Mouse (Mus musculus) bone marrow, adult 2 months (tissue): ENCODE results near the gene Nt5c2. TPM values are rescaled to one million over a fixed set of nuclear protein-coding genes. Genes with fewer than 3 reads are reported as not detected.
A peak's percentile ranks its signal among the peaks of the same experiment; 100 is the strongest.

ENCODE experiments used
- H3K27ac ChIP-seq: fragments of 200-500 bp; 2 replicates; pipeline ENCODE4 v1.5.1; 2012; ENCODE audit warnings: low read depth, mild to moderate bottlenecking, control low read depth, inconsistent platforms, low read length; ENCODE audit not compliant: control insufficient read depth, poor library complexity, insufficient read depth
- H3K4me1 ChIP-seq: fragments of 200-500 bp; 2 replicates; pipeline ENCODE4 v1.6.1; 2011; ENCODE audit warnings: low read length; ENCODE audit not compliant: control insufficient read depth, insufficient read depth
- H3K4me3 ChIP-seq: fragments of 200-500 bp; replicated peaks from 2 replicates; pipeline ENCODE3; 2011; ENCODE audit warnings: mild to moderate bottlenecking, low read depth, low read length, control low read depth; ENCODE audit not compliant: control insufficient read depth
- CTCF ChIP-seq: fragments of 200-500 bp; IDR thresholded peaks from 2 replicates; pipeline ENCODE4 v1.5.1; 2011; ENCODE audit warnings: low read length, control low read depth; ENCODE audit not compliant: control insufficient read depth, insufficient read depth
- POLR2A ChIP-seq: fragments of 200-500 bp; IDR thresholded peaks from 2 replicates; pipeline ENCODE4 v1.6.1; 2011; ENCODE audit warnings: low read depth, mild to moderate bottlenecking, control low read depth, low read length, borderline replicate concordance; ENCODE audit not compliant: control insufficient read depth
- WGBS: fragments of 180-500 bp; shearing (Covaris S2); methylation state at CpG from one replicate; pipeline ENCODE4 v1.1.7; 2018; 5-methylcytosine and 5-hydroxymethylcytosine counted together
- polyA plus RNA-seq: library from polyadenylated mRNA; stranded (reverse); fragments of >200 nt; gene quantifications from 2 replicates; pipeline ENCODE4 v1.2.4, GENCODE M21; 2011; ENCODE audit warnings: low replicate concordance; ENCODE audit not compliant: missing spikeins, insufficient read depth, insufficient read length

Gene Nt5c2
- polyA plus RNA-seq, 1 experiment, result 39.2 TPM

DNA sequence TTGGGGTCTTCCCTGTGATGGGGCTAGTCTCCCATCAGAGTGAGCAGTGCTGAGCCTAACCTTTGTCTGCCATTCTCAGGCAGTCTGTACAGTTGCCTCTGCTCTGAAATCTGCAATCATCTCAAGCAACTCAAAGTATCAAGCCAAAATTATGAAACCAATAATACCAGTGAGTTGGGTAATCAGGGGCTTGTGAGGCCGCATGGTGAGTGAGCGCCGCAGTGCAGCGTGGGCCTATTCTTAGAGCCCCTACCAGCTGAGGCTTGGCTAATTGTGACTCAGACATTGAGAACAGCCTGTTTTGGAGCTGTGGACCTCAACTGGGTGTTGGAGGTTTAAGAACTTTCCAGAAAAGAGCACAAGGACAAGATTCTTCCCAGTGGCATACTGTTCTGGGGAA, 143.9 kb downstream of the Nt5c2 start:
- no peak overlapping the region for H3K4me3 ChIP-seq

DNA sequence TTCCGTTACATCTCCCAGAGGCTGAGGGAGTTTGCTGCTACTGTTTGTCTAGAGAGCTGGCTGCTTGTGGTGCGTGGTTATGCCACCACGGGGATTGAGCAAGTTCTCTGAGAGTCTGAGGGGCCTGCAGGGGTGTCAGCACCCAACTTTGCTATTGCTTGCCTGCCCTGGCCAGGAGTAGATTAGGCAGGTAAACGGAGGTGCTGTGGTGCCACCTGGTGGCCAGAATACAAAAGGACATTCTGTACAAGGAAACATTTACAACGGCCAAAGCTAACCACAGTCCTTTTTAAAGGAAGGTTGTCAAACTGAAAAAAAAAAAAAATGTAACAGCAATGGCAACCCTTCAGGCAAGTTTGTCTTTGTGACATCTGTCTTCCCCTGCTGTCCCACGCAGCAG, 145.4 kb downstream of the Nt5c2 start:
- no peak overlapping the region for H3K27ac ChIP-seq
- H3K4me3 ChIP-seq, result no peak overlapping the region
- 5% methylated on average over 6 of the region's 6 CpGs for WGBS
- peaks cover 4% of the 10 kb centered on the region; the same call in 1 of the 2 replicates for H3K4me1 ChIP-seq
- peak; percentile 94 for TF ChIP-seq CTCF
- TF ChIP-seq POLR2A, result no peak

More for the DNA sequence above, 143.9 kb downstream of the Nt5c2 start:
- TF ChIP-seq POLR2A (no peak), CTCF (no peak)
- 57% methylated on average over 4 of the region's 4 CpGs for WGBS
- peaks cover 4% of the 10 kb centered on the region; the same call in 1 of the 2 replicates for H3K4me1 ChIP-seq
- H3K27ac ChIP-seq, result no peak overlapping the region

- H3K4me3 ChIP-seq, result no peak overlapping the region
- no peak for TF ChIP-seq POLR2A
- peak overlapping the region; percentile 5; the same call in 1 of the 2 replicates for H3K27ac ChIP-seq
- H3K4me1 ChIP-seq, result peaks cover 4% of the 10 kb centered on the region; the same call in 1 of the 2 replicates
- 32% methylated on average over 11 of the region's 11 CpGs for WGBS
These were observed 145.9 kb downstream of the Nt5c2 start for GRCm38 (mm10) chr19:46869049-46869448.

DNA sequence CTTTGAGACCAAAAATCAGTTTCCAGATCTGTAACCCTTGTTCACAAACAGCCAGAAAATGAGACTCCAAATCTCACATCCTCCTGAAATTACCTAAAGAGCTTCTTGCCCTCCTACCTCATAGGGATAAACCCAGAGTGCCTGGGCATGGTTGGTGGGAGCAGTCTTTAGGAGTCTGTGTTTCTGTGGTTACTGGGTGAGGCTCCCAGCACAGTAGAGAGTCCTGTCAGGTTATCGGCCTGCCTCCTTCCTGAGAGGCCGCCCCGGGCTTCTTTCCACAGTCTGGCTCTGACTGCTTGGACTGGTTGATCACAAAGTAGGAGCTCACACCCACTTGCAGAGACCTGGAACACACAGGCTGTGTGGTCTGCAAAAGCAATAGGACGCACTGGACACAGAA, 149.6 kb downstream of the Nt5c2 start:
- Histone ChIP-seq H3K27ac (no peak overlapping the region), H3K4me3 (no peak overlapping the region), H3K4me1 (peaks cover 9% of the 10 kb centered on the region)
- TF ChIP-seq CTCF (no peak), POLR2A (no peak)
- 34% methylated on average over 4 of the region's 4 CpGs for WGBS

DNA sequence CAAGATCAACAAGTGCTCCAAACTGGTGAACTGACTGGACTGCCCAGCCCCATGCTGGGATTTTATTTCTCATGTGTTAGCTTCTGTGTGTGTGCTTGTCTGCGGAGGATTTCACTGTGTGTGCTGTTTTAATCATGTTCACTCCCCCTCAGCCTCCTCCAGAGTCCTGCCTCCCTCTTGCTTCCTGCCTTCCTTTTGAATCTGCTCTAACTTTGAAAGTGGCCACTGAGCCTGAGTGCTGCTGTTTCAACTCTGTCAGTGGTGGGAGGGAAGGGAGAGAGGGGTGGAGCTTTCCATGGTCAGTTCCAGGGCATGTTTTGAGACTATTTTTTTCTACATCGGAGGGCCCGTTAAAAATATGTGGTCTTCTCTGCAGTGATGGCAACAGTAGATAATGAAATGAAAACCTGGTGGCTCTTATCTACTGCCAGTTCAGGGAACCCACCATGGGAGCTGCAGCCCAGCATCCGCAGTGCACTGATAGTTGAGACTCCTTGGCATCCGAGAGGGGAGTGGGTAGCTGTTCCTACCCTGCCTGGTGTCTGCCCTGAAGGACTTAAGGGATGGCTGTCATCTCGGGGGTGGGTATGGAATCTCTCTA, 150.1 kb downstream of the Nt5c2 start:
- 29% methylated on average over 6 of the region's 6 CpGs for WGBS
- Histone ChIP-seq H3K4me3 (no peak overlapping the region), H3K4me1 (peaks cover 8% of the 10 kb centered on the region), H3K27ac (no peak overlapping the region)
- TF ChIP-seq CTCF (no peak), POLR2A (no peak)

GRCm38 (mm10) chr19:46864079-46864478, 150.9 kb downstream of the Nt5c2 start:
- 9% methylated on average over 6 of the region's 6 CpGs for WGBS
- Histone ChIP-seq H3K27ac (peak overlapping the region; percentile 38; the same call in 1 of the 2 replicates), H3K4me1 (peaks cover 7% of the 10 kb centered on the region), H3K4me3 (no peak overlapping the region)
- TF ChIP-seq CTCF (no peak), POLR2A (no peak)

DNA sequence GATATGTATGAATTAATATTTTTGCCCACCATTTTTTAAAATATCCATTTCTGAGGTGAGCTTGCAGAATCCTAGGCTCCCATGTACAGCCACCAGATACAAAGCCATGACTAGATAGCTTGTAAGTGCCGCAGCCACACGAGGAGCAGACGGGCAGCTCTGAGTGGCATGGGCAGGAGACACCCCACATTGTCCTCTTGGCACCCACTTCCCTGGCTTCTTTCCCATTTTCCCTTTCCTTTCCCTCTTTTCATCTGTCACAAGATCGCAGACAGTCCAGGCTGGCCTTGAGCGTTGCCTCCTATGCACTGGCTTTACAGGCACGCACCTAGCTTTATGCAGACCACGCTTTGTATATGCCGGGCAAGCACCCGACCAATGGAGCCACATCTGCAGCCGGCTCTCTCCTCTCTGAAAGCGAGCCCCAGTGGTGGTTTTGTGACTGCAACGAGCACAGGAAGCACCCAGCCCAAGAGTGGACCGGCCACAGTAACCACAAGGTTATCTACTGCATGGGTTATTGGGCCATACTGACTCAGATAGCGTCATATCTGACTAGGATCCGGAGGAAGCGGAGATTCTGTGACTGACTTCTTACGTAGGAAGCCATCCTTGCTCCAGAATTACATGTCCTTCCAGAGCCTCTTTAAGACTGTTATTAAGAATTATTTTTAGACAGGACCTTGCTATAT, 151.6 kb downstream of the Nt5c2 start:
- H3K27ac ChIP-seq, result peak overlapping the region; percentile 86
- no peak for TF ChIP-seq POLR2A
- TF ChIP-seq CTCF, result peak; percentile 25; the same call in 1 of the 2 replicates
- H3K4me1 ChIP-seq, result peaks cover 5% of the 10 kb centered on the region
- 8% methylated on average over 17 of the region's 17 CpGs for WGBS
- H3K4me3 ChIP-seq, result peak overlapping the region; percentile 50

GRCm38 (mm10) chr19:46862556-46862955, 152.4 kb downstream of the Nt5c2 start:
- Histone ChIP-seq H3K27ac (peak overlapping the region; percentile 86; the same call in 1 of the 2 replicates), H3K4me1 (peaks cover 6% of the 10 kb centered on the region)
- 22% methylated on average over 3 of the region's 3 CpGs for WGBS

GRCm38 (mm10) chr19:46858200-46858599, 156.8 kb downstream of the Nt5c2 start:
- no peak overlapping the region for H3K4me3 ChIP-seq
- no peak overlapping the region; the same call in 1 of the 2 replicates for H3K27ac ChIP-seq
- WGBS, result 40% methylated on average over 7 of the region's 7 CpGs
- no peak for TF ChIP-seq POLR2A
- TF ChIP-seq CTCF, result no peak
- H3K4me1 ChIP-seq, result peaks cover 4% of the 10 kb centered on the region

More at GRCm38 (mm10) chr19:46862556-46862955, 152.4 kb downstream of the Nt5c2 start:
- no peak overlapping the region for H3K4me3 ChIP-seq
- TF ChIP-seq CTCF (no peak), POLR2A (no peak)
